Mouse (Mus musculus) forebrain, embryonic 10.5 days (tissue): ENCODE measurements around the gene Slc22a15. TPM values are rescaled to one million over a fixed set of nuclear protein-coding genes. Genes with fewer than 3 reads are reported as not detected.
A peak's percentile ranks its signal among the peaks of the same experiment; 100 is the strongest.

Source experiments
- DNase-seq: peaks from one replicate; pipeline ENCODE4 v3.0.0-alpha.2; 2017; ENCODE audit warnings: low spot score; ENCODE audit errors: extremely low spot score
- H3K27ac ChIP-seq: fragments of 300-500 bp; sonication (generic); 2 replicates; pipeline ENCODE4 v1.5.1; 2016; ENCODE audit warnings: mild to moderate bottlenecking
- H3K27me3 ChIP-seq: fragments of 300-500 bp; sonication (generic); 2 replicates; pipeline ENCODE4 v1.6.1; 2016; ENCODE audit warnings: mild to moderate bottlenecking; ENCODE audit not compliant: poor library complexity, severe bottlenecking
- H3K36me3 ChIP-seq: fragments of 300-500 bp; sonication (generic); replicated peaks from 2 replicates; pipeline ENCODE4 v1.6.1; 2016; ENCODE audit warnings: mild to moderate bottlenecking, moderate library complexity
- H3K4me1 ChIP-seq: fragments of 300-500 bp; sonication (generic); 2 replicates; pipeline ENCODE4 v1.6.1; 2016
- H3K4me3 ChIP-seq: fragments of 300-500 bp; sonication (generic); 2 replicates; pipeline ENCODE4 v1.5.1; 2016; ENCODE audit warnings: mild to moderate bottlenecking, moderate library complexity
- H3K9me3 ChIP-seq: fragments of 300-500 bp; sonication (generic); 2 replicates; pipeline ENCODE4 v1.6.1; 2016; ENCODE audit warnings: mild to moderate bottlenecking, moderate library complexity
- WGBS: fragments of 180-500 bp; shearing (Covaris S2); methylation state at CpG from one replicate; pipeline ENCODE4 v1.1.7; 2016; 5-methylcytosine and 5-hydroxymethylcytosine counted together
- polyA plus RNA-seq: library from polyadenylated mRNA; unstranded; fragments of >200 nt; fragmentation: Nextera tagmentation; extraction: Ambion mirVana; gene quantifications from 2 replicates; pipeline ENCODE4 v1.2.1, GENCODE M21; 2016

Slc22a15 gene
- polyA plus RNA-seq, 1 experiment from 2014 or later: 3.7 TPM

DNA sequence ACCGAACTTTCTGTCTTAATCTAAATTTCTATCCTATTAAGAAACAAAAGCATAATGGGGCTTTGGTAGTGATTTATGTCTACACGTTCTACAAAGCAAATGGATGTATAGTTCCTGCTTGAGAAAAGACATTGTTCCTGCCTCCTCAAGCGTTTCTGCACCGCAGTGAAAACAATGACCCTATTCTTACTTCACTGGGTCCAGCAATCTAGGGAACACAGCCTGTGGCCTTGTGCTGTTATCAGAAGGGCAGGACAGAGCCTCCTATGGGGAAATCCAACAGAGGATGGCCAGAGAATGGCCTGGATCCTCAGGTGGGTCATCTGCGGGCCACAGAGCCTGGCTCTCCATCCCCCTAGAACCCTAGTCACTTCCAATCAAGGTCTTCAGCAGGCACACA lies 46.1 kb downstream of the Slc22a15 start:
- H3K4me1 ChIP-seq: peaks cover 49% of the 10 kb centered on the region
- H3K36me3 ChIP-seq: no peaks in the 10 kb centered on the region; the same call in 1 of the 2 replicates
- H3K4me3 ChIP-seq: no peak overlapping the region
- no peaks in the 10 kb centered on the region for H3K9me3 ChIP-seq
- WGBS: 19% methylated on average over 5 of the region's 5 CpGs
- no peak for DNase-seq
- peaks cover 36% of the 10 kb centered on the region for H3K27me3 ChIP-seq
- 0 out of 2 replicates have a peak overlapping the region, but pooled peaks have one; percentile 9 for H3K27ac ChIP-seq

DNA sequence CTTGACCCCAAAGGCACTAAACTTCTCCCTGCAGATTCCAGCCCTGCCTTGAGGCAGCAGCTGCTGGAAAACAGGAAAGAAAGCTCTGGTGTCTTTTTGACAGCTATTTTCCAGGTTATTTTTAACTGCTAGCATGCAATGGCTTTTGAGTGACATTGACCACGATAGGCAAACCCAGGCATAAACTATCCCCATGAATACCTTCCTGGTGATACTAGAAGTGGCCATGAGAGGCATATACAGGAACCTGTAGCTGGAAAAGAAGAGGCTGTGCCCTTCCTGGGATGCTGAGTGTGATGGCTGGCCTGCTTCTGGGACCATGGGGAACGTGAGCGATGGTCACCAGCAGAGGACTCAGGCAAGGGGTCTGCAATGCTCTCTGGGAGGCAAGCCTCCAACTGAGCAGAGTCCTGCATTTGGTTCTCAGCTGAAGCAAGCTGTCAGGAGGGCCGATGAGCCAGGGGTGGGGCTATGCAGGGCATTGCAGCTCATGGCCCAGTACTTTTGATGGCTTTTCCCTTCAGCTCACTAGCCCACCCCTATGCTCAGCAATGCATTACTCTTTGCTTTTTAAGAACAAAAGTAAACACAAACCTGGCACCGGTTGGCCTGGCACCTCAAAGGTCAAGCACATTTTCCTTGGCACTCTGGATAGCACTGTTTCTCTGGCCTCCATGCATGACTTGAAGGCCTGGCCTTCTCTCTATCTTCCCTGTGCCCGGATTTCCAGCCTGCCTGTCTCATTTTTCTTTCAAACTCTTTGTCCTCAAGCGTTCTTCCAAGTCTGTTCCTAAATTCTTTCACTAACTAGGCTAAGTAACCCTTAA lies 47.6 kb downstream of the Slc22a15 start:
- Histone ChIP-seq H3K9me3 (no peaks in the 10 kb centered on the region), H3K4me1 (peaks cover 38% of the 10 kb centered on the region), H3K27ac (peak overlapping the region; percentile 15; the same call in 1 of the 2 replicates), H3K36me3 (no peaks in the 10 kb centered on the region; the same call in 1 of the 2 replicates), H3K27me3 (peaks cover 36% of the 10 kb centered on the region), H3K4me3 (no peak overlapping the region)
- WGBS: 78% methylated on average over 7 of the region's 7 CpGs
- DNase-seq: no peak

DNA sequence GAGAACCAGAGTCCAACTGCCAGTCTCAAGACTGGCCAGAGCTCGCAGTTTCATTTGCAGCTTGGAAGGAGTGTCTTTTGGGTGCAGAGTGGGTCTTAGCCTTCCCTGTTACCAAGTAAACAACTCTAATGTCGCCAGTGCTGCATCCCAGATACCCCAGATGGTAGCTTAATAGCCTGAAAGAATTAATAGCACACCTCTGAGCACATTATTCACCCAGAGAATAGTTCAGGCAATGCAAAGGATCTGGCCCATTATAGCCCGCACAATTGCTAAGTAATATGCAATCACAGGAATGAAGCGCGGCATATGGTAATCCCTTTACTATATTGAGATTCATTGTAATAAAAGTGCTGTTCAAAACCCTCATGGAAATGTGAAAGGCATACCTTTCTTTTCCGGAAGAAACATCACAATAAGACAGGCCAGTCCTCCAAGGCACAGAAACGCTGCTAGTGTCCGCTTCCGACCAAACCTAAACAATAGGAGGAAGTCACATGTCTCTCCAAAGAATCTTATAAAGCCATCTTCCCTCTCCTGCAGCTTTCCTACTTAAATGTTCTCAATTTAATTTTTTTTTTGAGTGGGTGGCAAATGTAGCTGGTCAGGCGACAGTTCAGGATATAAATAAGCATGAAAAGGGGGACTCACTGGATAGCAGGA lies 48.9 kb downstream of the Slc22a15 start:
- Histone ChIP-seq H3K9me3 (no peaks in the 10 kb centered on the region), H3K36me3 (no peaks in the 10 kb centered on the region; the same call in 1 of the 2 replicates), H3K27ac (0 out of 2 replicates have a peak overlapping the region, but pooled peaks have one; percentile 35), H3K27me3 (peaks cover 33% of the 10 kb centered on the region), H3K4me1 (peaks cover 37% of the 10 kb centered on the region), H3K4me3 (no peak overlapping the region)
- DNase-seq: no peak
- 72% methylated on average over 10 of the region's 10 CpGs for WGBS

DNA sequence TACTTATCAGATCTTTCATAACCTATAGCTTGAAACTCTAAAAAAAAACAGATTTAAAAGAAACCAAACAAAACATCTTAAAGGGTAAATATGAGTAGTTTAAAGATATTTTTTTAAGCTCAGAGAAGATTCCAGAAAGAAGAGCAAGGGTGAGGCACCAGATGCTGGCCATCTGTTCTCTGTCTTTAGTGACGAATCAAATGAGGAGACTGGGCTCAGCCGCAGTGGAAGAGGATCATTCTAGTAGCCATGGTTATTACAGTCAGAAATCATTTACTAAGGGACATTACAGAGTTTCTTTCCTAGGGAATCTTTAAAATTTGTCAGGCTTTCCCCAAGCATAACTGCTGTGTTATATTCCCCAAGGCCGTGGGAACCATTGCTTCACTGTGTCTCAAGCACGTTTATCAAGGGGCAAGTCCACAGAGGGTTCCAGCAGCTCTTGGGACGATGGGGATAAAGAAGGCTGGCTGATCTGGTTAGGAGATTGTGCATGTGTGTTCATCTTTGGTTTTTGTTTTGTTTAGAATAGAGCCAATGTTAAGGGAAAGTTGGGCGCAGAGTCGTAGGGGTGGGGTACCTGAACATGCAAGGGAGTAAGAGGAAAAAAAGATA lies 51.1 kb downstream of the Slc22a15 start:
- Histone ChIP-seq H3K4me3 (no peak overlapping the region), H3K36me3 (no peaks in the 10 kb centered on the region), H3K4me1 (peaks cover 30% of the 10 kb centered on the region), H3K27ac (no peak overlapping the region), H3K9me3 (no peaks in the 10 kb centered on the region), H3K27me3 (peaks cover 12% of the 10 kb centered on the region)
- 89% methylated on average over 7 of the region's 7 CpGs for WGBS
- no peak for DNase-seq

DNA sequence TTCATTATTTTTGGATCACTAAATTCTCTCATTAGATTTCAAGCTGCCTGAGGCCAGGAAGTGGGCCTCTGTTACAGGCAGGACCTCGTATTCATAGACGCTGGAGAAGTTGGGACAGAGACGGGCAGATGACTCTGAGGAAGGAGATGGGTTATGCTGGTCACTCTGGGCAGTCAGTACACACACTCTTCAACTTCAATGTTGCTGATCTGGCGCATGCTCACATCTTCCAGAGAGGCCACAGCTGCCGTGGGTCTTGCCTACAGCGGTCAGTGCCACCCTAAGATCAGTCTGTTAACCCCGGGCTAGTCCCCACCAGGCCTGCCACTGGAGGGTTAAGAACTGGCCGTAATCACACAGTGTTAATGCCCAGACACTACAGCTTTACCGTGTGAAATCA lies 52.3 kb downstream of the Slc22a15 start:
- no peak for DNase-seq
- H3K27me3 ChIP-seq: peaks cover 8% of the 10 kb centered on the region

DNA sequence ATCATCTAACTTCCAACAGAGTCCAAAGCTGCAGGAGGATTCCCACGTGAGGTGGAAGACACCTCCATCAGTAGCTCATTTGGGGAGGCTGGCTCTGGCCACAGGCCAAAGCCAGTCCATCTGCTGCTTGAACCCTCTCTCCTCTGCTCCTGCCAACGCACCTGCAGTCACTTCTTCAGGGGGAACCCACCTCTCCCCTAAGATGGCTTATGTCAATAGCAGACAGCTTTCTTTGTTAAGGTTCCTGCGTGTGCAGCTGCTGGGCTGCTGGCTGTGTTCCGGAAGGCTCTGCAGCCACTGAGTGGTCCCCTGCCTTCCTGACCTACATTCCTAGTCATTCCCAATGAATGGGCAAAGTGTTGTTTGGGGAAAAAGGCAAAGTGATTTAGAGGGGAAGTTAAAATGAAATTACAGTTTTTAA lies 57.2 kb downstream of the Slc22a15 start:
- Histone ChIP-seq H3K9me3 (no peaks in the 10 kb centered on the region), H3K4me1 (no peaks in the 10 kb centered on the region), H3K27me3 (no peaks in the 10 kb centered on the region), H3K36me3 (no peaks in the 10 kb centered on the region), H3K27ac (no peak overlapping the region), H3K4me3 (no peak overlapping the region)
- DNase-seq: no peak
- 83% methylated on average over 4 of the region's 4 CpGs for WGBS

More for the DNA sequence above, 52.3 kb downstream of the Slc22a15 start:
- H3K4me1 ChIP-seq: peaks cover 19% of the 10 kb centered on the region
- no peak overlapping the region for H3K4me3 ChIP-seq
- H3K36me3 ChIP-seq: no peaks in the 10 kb centered on the region
- H3K27ac ChIP-seq: no peak overlapping the region
- H3K9me3 ChIP-seq: no peaks in the 10 kb centered on the region
- 90% methylated on average over 9 of the region's 9 CpGs for whole genome bisulfite sequencing

DNA sequence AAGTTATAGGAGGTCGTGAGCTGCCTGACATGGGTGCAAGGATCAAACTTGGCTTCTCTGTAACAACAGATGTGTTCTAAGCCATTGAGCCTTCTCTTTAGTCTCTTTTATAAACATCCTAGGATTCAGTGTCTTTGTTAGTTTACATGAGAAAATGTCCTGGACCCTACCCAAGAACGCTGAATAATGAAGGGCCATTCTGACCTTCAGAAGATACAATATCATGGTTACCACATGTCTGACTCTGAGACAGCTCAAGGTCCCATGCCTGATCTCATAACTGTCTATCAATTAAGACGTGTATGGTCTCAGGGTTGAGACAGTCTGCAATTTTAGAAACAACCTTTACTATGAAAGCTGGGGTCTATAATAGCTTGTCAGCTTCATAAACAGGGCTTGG lies 62.4 kb downstream of the Slc22a15 start:
- H3K27me3 ChIP-seq: no peaks in the 10 kb centered on the region
- no peaks in the 10 kb centered on the region for H3K9me3 ChIP-seq
- 82% methylated on average over 3 of the region's 3 CpGs for WGBS
- H3K36me3 ChIP-seq: no peaks in the 10 kb centered on the region; the same call in 1 of the 2 replicates
- peaks cover 11% of the 10 kb centered on the region for H3K4me1 ChIP-seq
- no peak for DNase-seq
- no peak overlapping the region for H3K27ac ChIP-seq
- H3K4me3 ChIP-seq: no peak overlapping the region

DNA sequence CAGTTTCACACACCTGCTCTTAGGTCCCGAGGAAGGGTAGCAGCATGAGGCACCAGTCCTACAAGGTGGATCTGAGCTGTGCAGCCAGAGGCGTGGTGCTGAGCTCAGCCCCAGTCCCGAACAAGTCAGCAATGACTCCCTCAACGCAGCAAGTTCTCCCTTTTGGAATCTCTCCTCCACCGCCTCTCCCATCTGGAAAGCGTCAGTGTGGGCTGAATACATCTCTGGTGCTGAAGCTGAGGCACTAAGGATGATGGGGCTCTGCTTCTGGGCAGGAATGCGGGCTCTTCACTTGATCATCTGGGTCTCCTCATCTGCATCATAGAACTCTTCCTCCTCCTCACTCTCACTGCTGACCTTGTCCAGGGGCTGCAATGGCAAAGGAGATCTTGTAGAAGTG lies 64.1 kb downstream of the Slc22a15 start:
- H3K27me3 ChIP-seq: no peaks in the 10 kb centered on the region
- peaks cover 11% of the 10 kb centered on the region for H3K4me1 ChIP-seq
- no peak for DNase-seq
- no peaks in the 10 kb centered on the region for H3K9me3 ChIP-seq
- no peak overlapping the region for H3K4me3 ChIP-seq
- H3K36me3 ChIP-seq: no peaks in the 10 kb centered on the region; the same call in 1 of the 2 replicates
- WGBS: 77% methylated on average over 7 of the region's 7 CpGs
- no peak overlapping the region for H3K27ac ChIP-seq

DNA sequence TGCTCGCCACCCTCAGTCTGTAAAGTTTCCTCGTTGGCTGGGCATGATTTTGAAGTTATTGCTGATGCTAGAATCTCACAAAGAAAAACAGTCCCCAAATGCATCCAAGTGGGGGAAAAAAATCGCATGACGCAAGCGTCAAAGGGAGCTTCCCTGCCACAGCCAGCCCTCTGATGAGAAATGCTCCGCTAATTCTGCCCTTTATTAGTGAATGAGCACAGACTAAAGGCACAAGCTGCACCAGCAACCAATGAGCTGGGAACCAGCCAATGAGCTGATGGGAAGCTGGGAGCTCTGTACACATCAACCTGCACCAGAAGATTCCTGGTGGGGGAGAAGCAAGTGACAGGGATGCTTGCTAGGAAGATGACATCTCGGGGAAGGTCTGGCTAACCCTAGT lies 64.5 kb downstream of the Slc22a15 start:
- 67% methylated on average over 7 of the region's 7 CpGs for WGBS
- no peaks in the 10 kb centered on the region for H3K9me3 ChIP-seq
- H3K4me3 ChIP-seq: no peak overlapping the region
- H3K27ac ChIP-seq: no peak overlapping the region
- DNase-seq: no peak
- no peaks in the 10 kb centered on the region for H3K27me3 ChIP-seq
- no peaks in the 10 kb centered on the region; the same call in 1 of the 2 replicates for H3K36me3 ChIP-seq
- H3K4me1 ChIP-seq: peaks cover 11% of the 10 kb centered on the region

DNA sequence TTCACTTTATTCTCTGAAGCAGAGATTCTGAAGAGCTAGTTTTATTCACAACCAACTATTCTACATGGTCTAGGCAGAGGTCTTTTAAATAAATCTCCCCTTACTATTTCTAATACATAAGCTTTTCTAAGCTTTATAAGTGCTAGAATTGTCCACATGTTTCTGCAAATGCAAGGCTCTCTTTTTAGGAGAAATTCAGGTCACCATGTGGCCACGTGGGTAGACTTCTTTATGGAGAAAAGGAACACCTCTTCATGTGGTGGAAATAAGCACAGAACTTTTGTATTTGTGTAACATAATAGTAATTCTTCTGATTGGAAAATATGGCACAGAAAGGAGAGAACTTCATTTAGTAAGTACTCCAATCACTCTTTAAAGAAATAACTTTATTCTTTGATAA lies 70.2 kb downstream of the Slc22a15 start:
- Histone ChIP-seq H3K27ac (no peak overlapping the region), H3K36me3 (no peaks in the 10 kb centered on the region; the same call in 1 of the 2 replicates), H3K4me1 (no peaks in the 10 kb centered on the region), H3K9me3 (no peaks in the 10 kb centered on the region), H3K4me3 (no peak overlapping the region), H3K27me3 (no peaks in the 10 kb centered on the region)
- DNase-seq: no peak
- WGBS: 74% methylated on average over 1 of the region's 1 CpGs

DNA sequence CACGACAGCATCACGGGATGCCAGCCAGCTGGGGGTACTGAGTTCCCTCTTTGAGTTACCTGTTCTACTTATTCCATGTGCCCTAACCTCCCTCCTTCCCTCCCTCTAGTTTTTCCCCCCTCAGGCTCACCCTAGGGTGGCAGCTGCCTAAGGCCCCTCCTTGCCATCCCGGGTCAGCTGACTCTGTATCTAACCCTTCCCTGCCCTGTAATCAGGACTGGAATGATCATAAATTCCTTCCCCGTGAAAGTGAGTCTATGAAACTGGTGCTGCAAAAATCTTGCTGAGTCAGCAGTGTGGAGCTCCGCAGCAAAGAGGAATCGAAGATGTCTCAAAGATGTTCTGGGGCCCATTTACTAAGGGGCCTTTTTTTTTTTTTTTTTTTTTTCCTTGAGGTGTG lies 72.9 kb downstream of the Slc22a15 start:
- Histone ChIP-seq H3K4me1 (no peaks in the 10 kb centered on the region), H3K27ac (no peak overlapping the region), H3K4me3 (no peak overlapping the region), H3K9me3 (no peaks in the 10 kb centered on the region), H3K27me3 (no peaks in the 10 kb centered on the region), H3K36me3 (no peaks in the 10 kb centered on the region)
- DNase-seq: no peak
- 83% methylated on average over 6 of the region's 6 CpGs for whole genome bisulfite sequencing

DNA sequence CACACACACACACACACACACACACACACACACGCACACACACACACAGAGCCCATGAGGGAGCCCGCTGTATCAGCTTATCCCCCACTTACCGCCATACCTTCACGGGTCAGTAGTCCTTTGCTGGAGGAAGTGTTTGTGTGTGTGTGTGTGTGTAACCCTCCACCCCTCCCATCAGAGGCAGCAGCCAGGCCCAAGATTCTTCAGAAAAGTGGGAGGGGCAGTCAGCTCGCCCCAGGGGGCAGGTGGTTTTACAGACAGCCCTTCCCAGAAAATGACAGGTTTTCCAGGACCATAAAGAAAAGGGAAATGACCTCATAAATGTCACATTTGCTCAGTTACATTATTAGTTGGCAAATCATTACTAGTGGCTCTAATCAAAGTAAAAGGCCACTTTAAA lies 75.4 kb downstream of the Slc22a15 start, which contains the start of gene Mab21l3:
Mab21l3 (minus strand) TSS at position 144 of the 400 bp plus-strand sequence.
- H3K4me3 ChIP-seq: no peak within 1 kb of the TSS
- 78% methylated on average over 5 of the region's 5 CpGs for WGBS

More for the DNA sequence above, 75.4 kb downstream of the Slc22a15 start, which contains the start of gene Mab21l3:
- Histone ChIP-seq H3K36me3 (no peaks in the 10 kb centered on the region), H3K9me3 (no peaks in the 10 kb centered on the region), H3K4me1 (no peaks in the 10 kb centered on the region), H3K27ac (no peak within 1 kb of the TSS), H3K27me3 (no peaks in the 10 kb centered on the region)
- no peak for DNase-seq
